Mouse (Mus musculus): ENCODE results near the gene Adcyap1r1. TPM values are rescaled to one million over a fixed set of nuclear protein-coding genes. Genes with fewer than 3 reads are reported as not detected.

Adcyap1r1 gene
- polyA plus RNA-seq, 1 experiment from 2014 or later = 5.2 TPM

Other genes with a start within 250 kb of the Adcyap1r1 start
- gene Mindy4, start 248.6 kb upstream of the Adcyap1r1 start, polyA plus RNA-seq (2015; fragmentation: Nextera tagmentation; extraction: Ambion mirVana) = 6.5 and 7.3 TPM in 2 replicates
- gene Aqp1, start 115.5 kb upstream of the Adcyap1r1 start, polyA plus RNA-seq (2015; fragmentation: Nextera tagmentation; extraction: Ambion mirVana) = 16.4 and 20.0 TPM in 2 replicates
- 0.23 and 0.34 TPM in 2 replicates for gene Ghrhr, start 75.7 kb upstream of the Adcyap1r1 start, polyA plus RNA-seq (2015; fragmentation: Nextera tagmentation; extraction: Ambion mirVana)
- 0.52 TPM in 1 of 2 replicates, not detected in the other for gene Neurod6, start 229.3 kb downstream of the Adcyap1r1 start, polyA plus RNA-seq (2015; fragmentation: Nextera tagmentation; extraction: Ambion mirVana)

Data from intestine, embryonic 15.5 days (tissue).